Comparison of ENCODE assay signal across 17 mouse cellular contexts in the genomic region with DNA sequence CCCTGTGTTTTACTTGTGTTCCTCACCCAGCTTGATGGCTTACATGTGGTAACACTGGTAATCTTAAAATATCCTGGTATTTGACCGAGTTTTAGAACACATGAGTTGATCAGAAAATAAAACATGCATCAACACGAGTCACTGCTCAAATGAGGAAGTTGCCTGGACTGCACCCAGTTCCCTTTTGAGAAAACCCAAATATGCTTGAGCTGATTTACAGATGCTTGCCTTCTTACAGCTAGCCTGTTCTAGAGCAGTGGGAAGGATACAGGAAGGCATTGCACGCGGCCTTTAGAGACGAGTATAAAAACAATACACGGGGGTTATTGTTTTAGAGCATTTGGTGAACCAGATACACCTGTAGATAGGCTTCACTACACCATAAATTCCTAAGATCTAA. TPM values are rescaled to one million over a fixed set of nuclear protein-coding genes. Genes with fewer than 3 reads are reported as not detected.
DNase-seq lines count a peak whose midpoint lies in the region; ATAC-seq and TF ChIP-seq lines count a peak whose summit lies in the region.
"Had no signal": no experiment of that assay in that cellular context is flagged by ENCODE, and none has a peak within 500 bp of the region (broad histone marks: within the 10 kb centered on the region; RNA-seq: fewer than 3 reads in every experiment).

No protein-coding gene starts in this region.

- TF ChIP-seq POLR2A in liver, adult 2 months (IDR thresholded peaks at IDR 0.05; ENCODE audit: extremely low read depth, insufficient read depth, low read length): no peak

- no peak for TF ChIP-seq CTCF in liver, adult 2 months (IDR thresholded peaks at IDR 0.05; ENCODE audit: low read depth, low read length)

- H3K36me3 ChIP-seq in liver, adult 2 months (ENCODE audit: control insufficient read depth, insufficient read depth, low read length): no peaks in the 10 kb centered on the region
- H3K36me3 ChIP-seq: heart, embryonic 13.5 days; limb, embryonic 13.5 days; neural tube, embryonic 13.5 days had no signal

- ATAC-seq in monocyte, adult 5-6 weeks (replicated peaks; ENCODE audit: insufficient number of reproducible peaks, low FRiP score, low TSS enrichment, poor library complexity, severe bottlenecking): peak; percentile 65; the same call in 1 of the 2 replicates
- ATAC-seq in cerebellum, adult (ENCODE audit: insufficient number of reproducible peaks, low FRiP score, low TSS enrichment): no peak
- ATAC-seq: forebrain, embryonic 13.5 days had no signal

- DNase-seq in liver, adult 2 months (ENCODE audit: extremely low read depth, low read depth, low spot score): peak; percentile 10
- DNase-seq in liver: no peak
- peak; percentile 41 to 44 for DNase-seq in B cell, adult 2 months
- peak; percentile 55 for DNase-seq in MEL-GATA-1-ER (ENCODE audit: extremely low read depth, low read depth)
- no peak for DNase-seq in adrenal gland, adult 8-10 months
- DNase-seq: adrenal gland, adult 2 months; cerebellum, adult 8-10 months; embryo, embryonic 11 days; lung, embryonic 14.5 days; thymus, adult 2 months had no signal

- H3K4me3 ChIP-seq in liver, adult 2 months (ENCODE audit: insufficient read depth, low read depth, low read length): no peak overlapping the region
- H3K4me3 ChIP-seq: forebrain, embryonic 13.5 days; heart, embryonic 13.5 days; limb, embryonic 13.5 days; neural tube, embryonic 13.5 days had no signal

- no peaks in the 10 kb centered on the region; the same call in none of the 2 replicates for H3K4me1 ChIP-seq in liver, adult 2 months (ENCODE audit: control insufficient read depth, insufficient read depth, low read length)
- H3K4me1 ChIP-seq: forebrain, embryonic 13.5 days; heart, embryonic 13.5 days; limb, embryonic 13.5 days; neural tube, embryonic 13.5 days had no signal

- WGBS in liver, adult 2 months: 66% methylated on average over 6 of the region's 6 CpGs

- no peaks in the 10 kb centered on the region for H3K27me3 ChIP-seq in liver, adult 2 months (ENCODE audit: control insufficient read depth, insufficient read depth, low read length)
- H3K27me3 ChIP-seq: forebrain, embryonic 13.5 days; heart, embryonic 13.5 days; limb, embryonic 13.5 days; neural tube, embryonic 13.5 days had no signal

- no peaks in the 10 kb centered on the region for H3K79me2 ChIP-seq in liver, adult 2 months (ENCODE audit: control insufficient read depth, insufficient read depth, low read length)

- H3K9ac ChIP-seq in liver, adult 2 months (ENCODE audit: low read depth, low read length): no peak overlapping the region
- H3K9ac ChIP-seq: forebrain, embryonic 13.5 days; heart, embryonic 13.5 days; limb, embryonic 13.5 days; lung, embryonic 14.5 days; neural tube, embryonic 13.5 days had no signal

- no peak overlapping the region for H3K27ac ChIP-seq in liver, adult 2 months (replicated peaks; ENCODE audit: insufficient read depth, low read depth, low read length)
- H3K27ac ChIP-seq: forebrain, embryonic 13.5 days; heart, embryonic 13.5 days; kidney, postnatal 0 days; limb, embryonic 13.5 days; neural tube, embryonic 13.5 days had no signal

RNA-seq across cellular contexts. Expression of gene Arhgef6, which starts 31.8 kb away (rescaled TPM):
- 5.2 and 5.3 TPM in 2 replicates for total RNA-seq in liver, adult 2 months (2014; rRNA removed)
- 1.3 and 1.8 TPM in 2 replicates for polyA plus RNA-seq in liver, adult 2 months (2012; rRNA removed)
- 98.9 to 155 TPM (median 105 TPM) in 3 replicates for total RNA-seq in monocyte, adult 5-6 weeks (2017)
- total RNA-seq in adrenal gland, adult 8-10 months (2022): 10 to 100 TPM; 46.2 to 57.7 (median 53.8) TPM

Comparison
In these comparisons a context has a peak if more than half of its experiments do, and no peak if none do; other contexts are left out.
1. DNase-seq: peak in liver, adult 2 months (single experiment), B cell, adult 2 months (2 of 2) and MEL-GATA-1-ER (single experiment); none in liver (single experiment) and adrenal gland, adult 8-10 months (single experiment).